Mouse (Mus musculus) hindbrain, embryonic 12.5 days (tissue): Measurements from ENCODE around the gene Hoxb13. TPM values are rescaled to one million over a fixed set of nuclear protein-coding genes. Genes with fewer than 3 reads are reported as not detected.
A peak's percentile ranks its signal among the peaks of the same experiment; 100 is the strongest.

Experiments used
- ATAC-seq: fragments of 200-750 bp; cut with Nextera tagmentation; 2 replicates; pipeline ENCODE4 v1.8.0; 2017; ENCODE audit warnings: moderate TSS enrichment; ENCODE audit not compliant: low FRiP score
- H3K27ac ChIP-seq: fragments of 300-500 bp; sonication (generic); 2 replicates; pipeline ENCODE4 v1.5.1; 2016; ENCODE audit warnings: mild to moderate bottlenecking
- H3K27me3 ChIP-seq: fragments of 300-500 bp; sonication (generic); 2 replicates; pipeline ENCODE4 v1.6.1; 2016; ENCODE audit warnings: mild to moderate bottlenecking
- H3K36me3 ChIP-seq: fragments of 300-500 bp; sonication (generic); 2 replicates; pipeline ENCODE4 v1.6.1; 2016; ENCODE audit warnings: mild to moderate bottlenecking
- H3K4me1 ChIP-seq: fragments of 300-500 bp; sonication (generic); 2 replicates; pipeline ENCODE4 v1.6.1; 2016
- H3K4me2 ChIP-seq: fragments of 300-500 bp; sonication (generic); replicated peaks from 2 replicates; pipeline ENCODE4 v1.6.1; 2016; ENCODE audit warnings: mild to moderate bottlenecking
- H3K4me3 ChIP-seq: fragments of 300-500 bp; sonication (generic); 2 replicates; pipeline ENCODE4 v1.5.1; 2016; ENCODE audit warnings: mild to moderate bottlenecking
- H3K9ac ChIP-seq: fragments of 300-500 bp; sonication (generic); 2 replicates; pipeline ENCODE4 v1.6.1; 2016; ENCODE audit warnings: mild to moderate bottlenecking, moderate library complexity
- H3K9me3 ChIP-seq: fragments of 300-500 bp; sonication (generic); replicated peaks from 2 replicates; pipeline ENCODE4 v1.6.1; 2016; ENCODE audit warnings: mild to moderate bottlenecking
- WGBS: fragments of 180-500 bp; shearing (Covaris S2); methylation state at CpG from one replicate; pipeline ENCODE4 v1.1.7; 2016; 5-methylcytosine and 5-hydroxymethylcytosine counted together
- polyA plus RNA-seq: library from polyadenylated mRNA; unstranded; fragments of >200 nt; fragmentation: Nextera tagmentation; extraction: Ambion mirVana; gene quantifications from 2 replicates; pipeline ENCODE4 v1.2.1, GENCODE M21; 2016

Gene Hoxb13
- polyA plus RNA-seq, 1 experiment from 2014 or later = not detected

DNA sequence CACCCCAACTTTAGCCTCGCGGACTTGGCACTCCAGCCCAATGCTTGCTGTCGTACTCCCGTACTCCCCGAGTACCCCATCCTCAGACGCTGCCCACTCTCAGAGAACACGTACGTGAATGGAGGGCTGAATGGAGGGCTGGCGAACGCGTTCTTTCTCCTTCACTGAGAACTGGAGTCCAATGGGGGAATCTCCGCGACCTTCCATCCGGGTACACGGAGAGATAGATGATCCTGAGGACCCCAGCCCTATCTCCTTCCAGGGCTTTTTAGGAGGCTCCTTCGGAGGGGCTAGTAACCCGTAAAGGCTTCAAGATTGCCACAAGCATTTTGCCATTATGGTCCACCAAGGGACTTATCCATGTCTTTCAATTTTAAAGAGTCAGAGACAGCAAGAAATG, 18.6 kb upstream of the Hoxb13 start:
- H3K9me3 ChIP-seq = no peaks in the 10 kb centered on the region
- H3K27me3 ChIP-seq = peaks cover 100% of the 10 kb centered on the region
- H3K9ac ChIP-seq = no peak overlapping the region
- no peak for ATAC-seq
- no peak overlapping the region for H3K4me3 ChIP-seq
- H3K27ac ChIP-seq = no peak overlapping the region
- H3K36me3 ChIP-seq = no peaks in the 10 kb centered on the region
- H3K4me2 ChIP-seq = no peak overlapping the region
- under 1% methylated on average over 17 of the region's 17 CpGs for WGBS
- no peaks in the 10 kb centered on the region for H3K4me1 ChIP-seq

DNA sequence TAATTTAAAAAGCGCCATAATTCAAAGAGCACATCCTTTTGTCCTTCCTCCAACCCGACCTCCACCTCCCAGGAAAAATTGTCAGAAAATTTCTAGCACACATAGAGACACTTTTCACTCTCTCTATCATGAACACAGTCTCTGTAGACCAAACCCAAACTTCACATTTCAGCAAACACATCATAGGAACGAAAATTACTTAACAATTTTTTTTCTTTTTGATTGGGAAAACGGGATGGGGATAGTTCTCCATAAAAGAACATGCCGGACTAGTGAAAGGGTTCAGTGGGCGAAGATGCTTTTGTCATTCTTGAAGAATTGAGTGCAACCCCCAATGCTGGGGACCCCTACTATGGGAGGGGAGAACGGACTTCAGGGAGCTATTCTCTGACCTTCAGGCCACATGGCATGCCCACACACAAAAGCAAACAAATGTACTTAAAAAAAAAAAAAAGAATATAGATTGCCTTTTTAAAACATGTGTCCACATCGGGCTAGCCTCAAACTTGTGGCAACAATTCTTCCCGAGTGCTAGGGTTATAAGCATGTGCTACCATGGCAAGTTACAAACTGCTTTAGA, 18.1 kb upstream of the Hoxb13 start:
- 3% methylated on average over 9 of the region's 9 CpGs for WGBS
- no peak for ATAC-seq
- Histone ChIP-seq H3K4me1 (no peaks in the 10 kb centered on the region), H3K27ac (no peak overlapping the region), H3K36me3 (no peaks in the 10 kb centered on the region), H3K9ac (no peak overlapping the region), H3K4me3 (no peak overlapping the region), H3K9me3 (no peaks in the 10 kb centered on the region), H3K27me3 (peaks cover 100% of the 10 kb centered on the region), H3K4me2 (no peak overlapping the region)

GRCm38 (mm10) chr11:96176841-96177240, 17.3 kb upstream of the Hoxb13 start:
- Histone ChIP-seq H3K4me3 (no peak overlapping the region), H3K4me2 (no peak overlapping the region), H3K9ac (no peak overlapping the region), H3K36me3 (no peaks in the 10 kb centered on the region), H3K27me3 (peaks cover 100% of the 10 kb centered on the region), H3K27ac (no peak overlapping the region), H3K4me1 (no peaks in the 10 kb centered on the region), H3K9me3 (no peaks in the 10 kb centered on the region)
- no peak for ATAC-seq
- WGBS = 3% methylated on average over 10 of the region's 10 CpGs

DNA sequence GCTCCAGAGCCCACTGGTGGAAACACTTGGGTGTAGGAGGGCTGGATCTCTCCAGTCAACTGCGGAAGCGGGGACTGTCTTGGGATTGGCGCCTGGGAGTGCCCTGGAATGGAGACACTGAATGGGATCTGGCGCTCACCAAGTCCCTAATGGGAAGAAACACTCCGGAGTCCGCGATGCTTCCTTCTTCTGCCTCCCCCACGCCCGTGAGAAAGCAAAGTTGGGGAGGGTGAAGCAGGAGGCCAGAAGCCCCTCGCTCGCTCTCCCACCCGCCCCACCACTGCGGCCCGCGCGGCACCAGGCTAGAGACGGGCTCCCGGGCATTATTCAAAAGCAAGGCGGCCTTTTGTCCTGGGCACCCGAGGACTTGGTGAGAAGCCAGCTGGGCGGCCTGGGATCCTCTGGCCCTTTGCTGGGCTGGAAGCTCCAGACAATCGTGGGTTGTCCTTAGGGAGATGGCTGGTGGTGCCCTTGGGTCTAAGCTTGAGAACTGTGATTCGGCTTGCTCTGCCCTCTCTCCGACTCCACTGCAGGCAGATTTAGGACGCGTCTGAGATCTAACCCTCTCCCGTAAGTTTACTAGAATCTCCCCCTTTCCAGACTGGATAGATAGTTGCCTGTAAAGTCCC, 16.5 kb upstream of the Hoxb13 start:
- Histone ChIP-seq H3K9ac (no peak overlapping the region), H3K27me3 (peaks cover 100% of the 10 kb centered on the region), H3K4me1 (no peaks in the 10 kb centered on the region), H3K36me3 (no peaks in the 10 kb centered on the region), H3K4me2 (no peak overlapping the region), H3K27ac (no peak overlapping the region), H3K9me3 (peaks cover 3% of the 10 kb centered on the region), H3K4me3 (no peak overlapping the region)
- WGBS = under 1% methylated on average over 27 of the region's 27 CpGs
- ATAC-seq = no peak

- Histone ChIP-seq H3K27me3 (peaks cover 100% of the 10 kb centered on the region), H3K4me3 (no peak overlapping the region), H3K4me1 (no peaks in the 10 kb centered on the region), H3K36me3 (no peaks in the 10 kb centered on the region), H3K27ac (no peak overlapping the region), H3K9ac (no peak overlapping the region), H3K4me2 (no peak overlapping the region), H3K9me3 (peaks cover 6% of the 10 kb centered on the region)
- under 1% methylated on average over 8 of the region's 8 CpGs for WGBS
- ATAC-seq = no peak
Measured at GRCm38 (mm10) chr11:96178356-96178755, 15.8 kb upstream of the Hoxb13 start.

- H3K27me3 ChIP-seq = peaks cover 100% of the 10 kb centered on the region
- no peaks in the 10 kb centered on the region for H3K4me1 ChIP-seq
- no peak overlapping the region for H3K4me3 ChIP-seq
- no peak for ATAC-seq
- no peak overlapping the region for H3K27ac ChIP-seq
- H3K9me3 ChIP-seq = peaks cover 6% of the 10 kb centered on the region
- no peak overlapping the region for H3K4me2 ChIP-seq
- WGBS = 0% methylated on average over 6 of the region's 6 CpGs
- H3K9ac ChIP-seq = no peak overlapping the region
- H3K36me3 ChIP-seq = no peaks in the 10 kb centered on the region
Measured at GRCm38 (mm10) chr11:96178911-96179503, 15.1 kb upstream of the Hoxb13 start.

- Histone ChIP-seq H3K4me1 (no peaks in the 10 kb centered on the region), H3K9me3 (peaks cover 6% of the 10 kb centered on the region), H3K4me2 (no peak overlapping the region), H3K9ac (no peak overlapping the region), H3K36me3 (no peaks in the 10 kb centered on the region), H3K27me3 (peaks cover 100% of the 10 kb centered on the region), H3K27ac (no peak overlapping the region), H3K4me3 (no peak overlapping the region)
- 26% methylated on average over 4 of the region's 4 CpGs for WGBS
- no peak for ATAC-seq
Measured at GRCm38 (mm10) chr11:96181061-96181460, 13.1 kb upstream of the Hoxb13 start.

- no peak overlapping the region for H3K27ac ChIP-seq
- H3K27me3 ChIP-seq = peaks cover 100% of the 10 kb centered on the region
- H3K4me2 ChIP-seq = no peak overlapping the region
- H3K4me1 ChIP-seq = no peaks in the 10 kb centered on the region
- no peak overlapping the region for H3K4me3 ChIP-seq
- H3K36me3 ChIP-seq = no peaks in the 10 kb centered on the region
- H3K9ac ChIP-seq = no peak overlapping the region
- H3K9me3 ChIP-seq = peaks cover 6% of the 10 kb centered on the region
- ATAC-seq = no peak
Measured at GRCm38 (mm10) chr11:96184233-96184632, 9.9 kb upstream of the Hoxb13 start.

GRCm38 (mm10) chr11:96187321-96187720, 6.8 kb upstream of the Hoxb13 start:
- ATAC-seq = no peak
- Histone ChIP-seq H3K27ac (no peak overlapping the region), H3K4me2 (no peak overlapping the region), H3K9ac (no peak overlapping the region), H3K4me1 (no peaks in the 10 kb centered on the region), H3K27me3 (peaks cover 98% of the 10 kb centered on the region), H3K36me3 (no peaks in the 10 kb centered on the region), H3K9me3 (peaks cover 6% of the 10 kb centered on the region), H3K4me3 (no peak overlapping the region)
- WGBS = 15% methylated on average over 4 of the region's 4 CpGs

DNA sequence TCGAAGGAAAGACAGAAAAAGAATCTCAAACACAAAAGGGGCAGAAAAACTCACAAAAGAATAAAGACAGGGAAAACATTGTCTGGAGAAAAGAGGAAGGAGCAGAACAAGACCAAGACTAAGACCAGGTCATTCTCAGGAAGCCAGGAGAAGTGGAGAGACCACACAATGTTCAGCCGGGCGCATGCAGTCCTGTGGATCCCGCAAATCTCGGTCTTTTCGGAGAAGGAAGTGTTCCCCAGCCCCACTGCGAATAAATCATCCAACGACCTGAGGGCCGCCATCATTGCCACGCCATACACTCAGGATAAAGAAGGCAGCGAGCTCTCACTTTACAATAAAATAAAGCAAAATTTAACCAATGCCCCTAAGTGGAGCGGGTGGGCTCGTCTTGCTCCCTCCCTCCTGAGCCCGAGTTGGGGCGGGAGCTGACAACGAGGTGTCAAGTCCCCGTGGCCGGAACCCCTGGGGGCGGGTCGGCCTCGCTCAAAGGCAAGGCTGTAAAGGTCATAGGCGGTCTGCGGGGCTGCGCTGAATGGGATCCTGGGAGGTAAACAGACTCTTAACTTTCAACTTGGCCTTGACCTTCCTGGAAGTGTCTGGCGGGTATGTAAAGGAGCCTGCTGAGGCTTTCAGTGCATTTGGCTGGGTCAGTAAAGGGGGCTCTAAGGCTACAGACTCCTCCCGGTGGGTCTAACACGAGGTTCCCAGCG, 4.2 kb upstream of the Hoxb13 start:
- no peak overlapping the region for H3K9ac ChIP-seq
- WGBS = 1% methylated on average over 28 of the region's 28 CpGs
- ATAC-seq = no peak
- no peaks in the 10 kb centered on the region for H3K36me3 ChIP-seq
- H3K4me2 ChIP-seq = no peak overlapping the region
- no peak overlapping the region for H3K4me3 ChIP-seq
- no peak overlapping the region for H3K27ac ChIP-seq
- H3K9me3 ChIP-seq = no peaks in the 10 kb centered on the region
- peaks cover 98% of the 10 kb centered on the region for H3K27me3 ChIP-seq
- H3K4me1 ChIP-seq = no peaks in the 10 kb centered on the region

- 5% methylated on average over 5 of the region's 5 CpGs for WGBS
- H3K4me1 ChIP-seq = no peaks in the 10 kb centered on the region
- H3K9ac ChIP-seq = no peak overlapping the region
- H3K36me3 ChIP-seq = no peaks in the 10 kb centered on the region
- peaks cover 98% of the 10 kb centered on the region for H3K27me3 ChIP-seq
- no peaks in the 10 kb centered on the region for H3K9me3 ChIP-seq
- ATAC-seq = no peak
- no peak overlapping the region for H3K4me2 ChIP-seq
- no peak overlapping the region for H3K4me3 ChIP-seq
- no peak overlapping the region for H3K27ac ChIP-seq
Measured at GRCm38 (mm10) chr11:96191132-96191531, 3.0 kb upstream of the Hoxb13 start.

DNA sequence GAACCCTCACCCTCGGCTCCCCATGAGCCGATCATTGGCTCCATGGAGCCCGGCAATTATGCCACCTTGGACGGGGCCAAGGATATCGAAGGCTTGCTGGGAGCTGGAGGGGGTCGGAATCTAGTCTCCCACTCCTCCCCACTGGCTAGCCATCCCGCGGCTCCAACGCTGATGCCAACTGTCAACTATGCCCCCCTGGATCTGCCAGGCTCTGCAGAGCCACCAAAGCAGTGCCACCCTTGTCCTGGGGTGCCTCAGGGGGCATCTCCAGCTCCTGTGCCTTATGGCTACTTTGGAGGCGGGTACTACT, 240 bp downstream of the Hoxb13 start:
- peak overlapping the region; percentile 7; the same call in 1 of the 2 replicates for H3K4me3 ChIP-seq
- H3K9me3 ChIP-seq = no peaks in the 10 kb centered on the region
- no peak overlapping the region for H3K27ac ChIP-seq
- peaks cover 98% of the 10 kb centered on the region for H3K27me3 ChIP-seq
- no peak overlapping the region for H3K9ac ChIP-seq
- H3K36me3 ChIP-seq = no peaks in the 10 kb centered on the region
- ATAC-seq = no peak
- 0 out of 2 replicates have a peak overlapping the region, but pooled peaks have one; percentile 9 for H3K4me2 ChIP-seq
- H3K4me1 ChIP-seq = no peaks in the 10 kb centered on the region
- under 1% methylated on average over 10 of the region's 10 CpGs for WGBS
